Mouse (Mus musculus): ENCODE data around the gene Ywhah.

GRCm38 (mm10) chr5:33045316-33045705 is 26.7 kb downstream of the Ywhah start:
- no peak for TF ChIP-seq CTCF (IDR thresholded peaks at IDR 0.05; ENCODE audit: low read depth)
- no peak for TF ChIP-seq EP300 (IDR thresholded peaks at IDR 0.05; ENCODE audit: low read depth)
